Mouse (Mus musculus): ENCODE results near the gene Ccdc78. TPM values are rescaled to one million over a fixed set of nuclear protein-coding genes. Genes with fewer than 3 reads are reported as not detected.
A peak's percentile ranks its signal among the peaks of the same experiment; 100 is the strongest.

Ccdc78 gene
- polyA plus RNA-seq, 1 experiment from 2014 or later: 0.17 TPM

DNA sequence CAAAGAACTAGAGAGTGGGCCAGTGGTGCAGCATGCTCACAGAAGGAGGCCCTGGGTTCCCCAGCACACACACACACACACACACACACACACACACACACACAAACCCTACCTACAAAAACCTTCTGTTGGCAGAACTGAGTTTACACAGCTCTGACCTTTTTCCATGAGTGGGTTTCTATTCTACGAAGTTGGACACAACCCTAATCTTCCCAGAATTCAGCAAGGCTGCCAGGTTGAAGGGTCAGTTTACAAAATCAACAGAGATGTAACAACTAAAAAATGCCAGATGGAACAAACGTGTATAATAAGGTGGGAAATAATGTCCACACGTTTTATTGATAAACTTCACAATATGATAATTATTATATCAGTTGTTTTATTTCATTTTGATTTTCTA, 28.7 kb upstream of the Ccdc78 start:
- H3K27ac ChIP-seq: no peak overlapping the region
- H3K4me1 ChIP-seq: no peaks in the 10 kb centered on the region
- peaks cover 16% of the 10 kb centered on the region; the same call in 1 of the 2 replicates for H3K27me3 ChIP-seq (replicated peaks)
- no peaks in the 10 kb centered on the region for H3K9me3 ChIP-seq (replicated peaks)
- no peak for ATAC-seq
- H3K4me3 ChIP-seq: no peak overlapping the region
- H3K9ac ChIP-seq: no peak overlapping the region
- WGBS (ENCODE audit: insufficient replicate concordance): 43% methylated on average over 3 of the region's 3 CpGs
- no peak overlapping the region for H3K4me2 ChIP-seq
- H3K36me3 ChIP-seq: no peaks in the 10 kb centered on the region

DNA sequence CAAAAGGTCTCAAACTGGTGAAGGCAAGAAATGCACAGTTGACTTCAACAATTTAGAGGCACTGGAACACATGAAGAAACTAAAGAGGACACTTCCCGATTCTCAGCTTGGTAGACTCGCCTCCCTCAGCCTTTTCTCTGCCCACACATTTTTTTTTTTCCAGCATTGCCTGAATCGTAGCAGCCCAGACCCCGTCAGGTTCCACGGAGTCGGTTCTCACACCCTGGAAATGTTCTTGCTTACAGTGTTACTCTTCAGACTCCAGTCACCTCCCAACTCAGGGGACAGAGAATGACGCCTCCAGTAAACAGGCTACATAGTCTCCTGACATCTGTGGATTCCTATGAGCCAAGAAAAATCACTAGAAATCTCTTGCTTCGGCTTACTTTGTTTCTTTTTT, 26.2 kb upstream of the Ccdc78 start:
- 52% methylated on average over 8 of the region's 8 CpGs for WGBS (ENCODE audit: insufficient replicate concordance)
- no peak overlapping the region for H3K27ac ChIP-seq
- no peaks in the 10 kb centered on the region for H3K9me3 ChIP-seq (replicated peaks)
- H3K27me3 ChIP-seq (replicated peaks): peaks cover 9% of the 10 kb centered on the region; the same call in 1 of the 2 replicates
- no peak overlapping the region for H3K9ac ChIP-seq
- no peak for ATAC-seq
- H3K4me1 ChIP-seq: no peaks in the 10 kb centered on the region
- H3K4me2 ChIP-seq: no peak overlapping the region
- no peak overlapping the region for H3K4me3 ChIP-seq
- no peaks in the 10 kb centered on the region for H3K36me3 ChIP-seq

- Histone ChIP-seq H3K36me3 (no peaks in the 10 kb centered on the region), H3K27ac (no peak overlapping the region), H3K4me2 (no peak overlapping the region), H3K4me3 (no peak overlapping the region), H3K4me1 (no peaks in the 10 kb centered on the region), H3K9ac (no peak overlapping the region), H3K9me3 (replicated peaks) (no peaks in the 10 kb centered on the region), H3K27me3 (replicated peaks) (peaks cover 15% of the 10 kb centered on the region; the same call in 1 of the 2 replicates)
- ATAC-seq: no peak
- 41% methylated on average over 4 of the region's 4 CpGs for whole genome bisulfite sequencing (ENCODE audit: insufficient replicate concordance)
These were observed 24.8 kb upstream of the Ccdc78 start for GRCm38 (mm10) chr17:25761561-25761970.

DNA sequence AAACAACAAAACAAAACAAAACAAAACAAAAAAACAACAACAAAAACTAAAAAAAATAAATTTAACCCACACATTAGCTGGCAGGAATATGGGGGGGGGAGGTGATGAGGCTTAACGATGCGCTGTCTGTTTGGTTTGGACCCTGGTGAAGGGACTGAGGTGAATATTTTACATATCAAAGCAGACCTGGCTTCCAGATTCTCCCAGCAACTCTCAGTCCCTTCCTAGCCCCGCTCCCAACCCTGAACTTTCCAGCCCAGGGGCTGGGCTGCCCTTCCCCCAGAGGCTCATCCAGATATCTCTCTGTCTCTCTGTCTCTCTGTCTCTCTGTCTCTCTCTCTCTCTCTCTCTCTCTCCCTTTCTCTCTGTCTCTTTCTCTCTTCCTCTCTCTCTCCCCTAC, 23.8 kb upstream of the Ccdc78 start:
- Histone ChIP-seq H3K4me2 (no peak overlapping the region), H3K36me3 (no peaks in the 10 kb centered on the region), H3K27me3 (replicated peaks) (peaks cover 22% of the 10 kb centered on the region), H3K9me3 (replicated peaks) (no peaks in the 10 kb centered on the region), H3K4me3 (no peak overlapping the region), H3K27ac (no peak overlapping the region), H3K4me1 (no peaks in the 10 kb centered on the region), H3K9ac (no peak overlapping the region)
- ATAC-seq: no peak
- 30% methylated on average over 3 of the region's 3 CpGs for WGBS (ENCODE audit: insufficient replicate concordance)

DNA sequence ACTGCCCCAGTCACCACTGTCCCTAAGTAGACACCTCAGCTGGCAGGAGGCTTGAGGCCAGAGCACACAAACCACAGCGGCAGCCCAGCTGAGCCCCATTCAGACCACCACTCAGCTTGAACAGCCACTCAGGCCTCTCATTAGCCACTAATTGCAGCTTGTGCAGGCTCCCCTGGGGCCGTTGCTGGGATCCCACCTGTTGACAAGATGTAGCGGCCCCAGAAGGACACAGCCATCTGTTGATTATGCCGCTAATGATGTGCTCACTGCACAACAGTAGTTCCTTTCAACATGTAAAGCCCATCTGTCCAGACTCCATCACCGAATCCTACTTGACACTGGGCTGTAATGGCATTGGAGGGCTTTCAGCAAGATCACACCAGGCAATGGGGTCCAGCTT, 20.5 kb upstream of the Ccdc78 start:
- peaks cover 48% of the 10 kb centered on the region for H3K27me3 ChIP-seq (replicated peaks)
- 60% methylated on average over 5 of the region's 5 CpGs for WGBS (ENCODE audit: insufficient replicate concordance)

GRCm38 (mm10) chr17:25769331-25769730, 17.0 kb upstream of the Ccdc78 start:
- no peaks in the 10 kb centered on the region for H3K9me3 ChIP-seq (replicated peaks)
- peaks cover 55% of the 10 kb centered on the region for H3K27me3 ChIP-seq (replicated peaks)
- H3K4me2 ChIP-seq: no peak overlapping the region
- WGBS (ENCODE audit: insufficient replicate concordance): 50% methylated on average over 9 of the region's 9 CpGs
- no peaks in the 10 kb centered on the region for H3K36me3 ChIP-seq
- H3K4me1 ChIP-seq: peaks cover 3% of the 10 kb centered on the region
- no peak overlapping the region for H3K4me3 ChIP-seq
- no peak overlapping the region for H3K27ac ChIP-seq
- H3K9ac ChIP-seq: no peak overlapping the region
- no peak for ATAC-seq

More for the DNA sequence above, 20.5 kb upstream of the Ccdc78 start:
- no peak overlapping the region for H3K4me2 ChIP-seq
- no peak for ATAC-seq
- H3K4me3 ChIP-seq: no peak overlapping the region
- no peaks in the 10 kb centered on the region for H3K9me3 ChIP-seq (replicated peaks)
- H3K9ac ChIP-seq: no peak overlapping the region
- no peak overlapping the region for H3K27ac ChIP-seq
- H3K36me3 ChIP-seq: no peaks in the 10 kb centered on the region
- H3K4me1 ChIP-seq: no peaks in the 10 kb centered on the region

- H3K27me3 ChIP-seq (replicated peaks): peaks cover 27% of the 10 kb centered on the region
- peak; percentile 83 for ATAC-seq
- H3K27ac ChIP-seq: no peak within 1 kb of the TSS; the same call in 1 of the 2 replicates
- peaks cover 23% of the 10 kb centered on the region for H3K36me3 ChIP-seq
- WGBS (ENCODE audit: insufficient replicate concordance): under 1% methylated on average over 37 of the region's 37 CpGs
- H3K4me2 ChIP-seq: peak within 1 kb of the TSS; percentile 87
- H3K4me1 ChIP-seq: peaks cover 18% of the 10 kb centered on the region
- H3K4me3 ChIP-seq: peak within 1 kb of the TSS; percentile 79
- H3K9ac ChIP-seq: peak within 1 kb of the TSS; percentile 84
- H3K9me3 ChIP-seq (replicated peaks): no peaks in the 10 kb centered on the region
These were observed 12.7 kb upstream of the Ccdc78 start, which contains the start of gene Narfl for GRCm38 (mm10) chr17:25773549-25774120. Gene Narfl, plus strand, starts transcription at chr17:25773776.

DNA sequence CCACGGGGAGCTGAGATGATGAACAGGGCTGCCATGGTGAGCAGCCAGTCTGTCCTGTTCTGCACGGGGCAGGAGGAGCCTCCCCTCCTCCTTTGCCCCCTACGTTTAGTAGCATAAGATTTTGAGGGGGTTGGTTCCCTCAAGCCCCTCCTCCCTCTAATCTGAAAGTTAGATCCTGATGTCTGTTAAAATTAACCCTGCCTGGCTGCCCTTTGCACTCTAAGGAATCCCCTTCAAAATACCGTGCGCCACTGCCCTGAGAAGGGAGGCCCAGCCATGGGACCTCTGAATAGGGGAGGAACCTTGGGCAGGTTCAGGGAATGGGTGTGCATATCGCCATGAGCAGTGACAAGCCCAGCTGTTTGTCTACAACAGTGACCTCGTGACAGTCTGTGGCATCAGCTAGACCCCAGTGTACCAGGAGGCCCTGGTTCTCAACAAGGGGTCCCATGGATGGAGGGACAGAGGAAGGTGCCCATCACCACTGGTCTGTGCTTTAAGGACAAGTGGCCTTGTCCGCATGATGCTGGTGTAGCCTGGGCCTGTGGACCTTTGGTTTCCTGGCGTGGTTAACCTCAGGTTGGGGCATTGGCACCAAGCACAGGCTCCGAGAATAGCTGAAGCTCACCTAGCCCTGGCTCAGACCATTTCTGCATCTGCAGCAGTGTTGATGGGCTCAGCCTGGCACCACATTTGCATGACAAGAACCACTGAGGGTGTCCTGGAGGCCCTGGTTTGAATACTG, 10.9 kb upstream of the Ccdc78 start:
- Histone ChIP-seq H3K36me3 (peaks cover 40% of the 10 kb centered on the region), H3K4me3 (no peak overlapping the region), H3K27ac (no peak overlapping the region), H3K27me3 (replicated peaks) (peaks cover 10% of the 10 kb centered on the region; the same call in 1 of the 2 replicates), H3K4me1 (peaks cover 18% of the 10 kb centered on the region), H3K9me3 (replicated peaks) (no peaks in the 10 kb centered on the region), H3K4me2 (peak overlapping the region; percentile 87; the same call in 1 of the 2 replicates), H3K9ac (0 out of 2 replicates have a peak overlapping the region, but pooled peaks have one; percentile 84)
- ATAC-seq: no peak
- WGBS (ENCODE audit: insufficient replicate concordance): 75% methylated on average over 10 of the region's 10 CpGs

DNA sequence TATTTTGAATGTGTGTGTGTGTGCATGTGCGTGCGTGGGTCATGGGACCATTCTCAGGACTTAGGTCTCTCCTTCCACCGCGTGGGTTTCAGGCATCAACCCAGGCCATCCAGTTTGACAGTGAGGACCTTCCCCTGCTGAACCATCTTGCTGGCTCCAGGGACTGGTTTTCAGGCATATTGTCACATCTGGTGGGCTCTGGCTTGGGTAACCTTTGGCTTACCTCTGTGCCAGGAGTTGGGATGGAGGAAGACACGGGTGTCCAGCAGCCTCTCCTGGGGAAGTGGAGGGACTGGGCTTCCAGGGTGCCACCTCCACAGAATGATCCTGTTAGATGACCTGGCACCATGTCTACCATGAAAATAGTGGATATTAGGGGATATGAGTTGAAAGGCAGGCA, 8.4 kb upstream of the Ccdc78 start:
- no peak overlapping the region for H3K9ac ChIP-seq
- WGBS (ENCODE audit: insufficient replicate concordance): 88% methylated on average over 5 of the region's 5 CpGs
- peaks cover 18% of the 10 kb centered on the region for H3K4me1 ChIP-seq
- no peaks in the 10 kb centered on the region for H3K9me3 ChIP-seq (replicated peaks)
- H3K4me2 ChIP-seq: no peak overlapping the region
- no peak overlapping the region for H3K27ac ChIP-seq
- no peak for ATAC-seq
- no peak overlapping the region for H3K4me3 ChIP-seq
- no peaks in the 10 kb centered on the region for H3K27me3 ChIP-seq (replicated peaks)
- peaks cover 64% of the 10 kb centered on the region for H3K36me3 ChIP-seq

DNA sequence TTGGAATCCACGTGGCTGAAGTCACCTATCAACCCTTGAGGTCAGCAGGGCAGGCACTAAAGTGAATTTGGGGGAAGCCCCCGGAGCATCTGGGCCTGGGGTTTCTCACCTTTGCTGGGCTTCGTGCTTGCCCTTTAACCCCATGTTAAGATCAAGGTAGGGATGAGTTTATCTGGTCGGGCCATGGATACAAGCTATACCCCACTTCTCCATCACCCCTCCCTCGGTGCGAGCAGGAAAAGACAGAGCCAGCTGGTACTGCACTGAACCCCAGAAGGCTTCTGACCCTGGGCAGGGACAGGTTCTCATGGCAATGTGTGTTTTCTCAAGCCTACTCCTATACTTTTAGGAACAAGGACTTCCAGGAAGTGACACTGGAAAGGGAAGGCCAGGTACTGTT, 5.0 kb upstream of the Ccdc78 start:
- Histone ChIP-seq H3K9me3 (replicated peaks) (no peaks in the 10 kb centered on the region), H3K36me3 (peaks cover 72% of the 10 kb centered on the region), H3K4me3 (no peak overlapping the region), H3K27ac (no peak overlapping the region), H3K4me2 (no peak overlapping the region), H3K9ac (no peak overlapping the region), H3K4me1 (peaks cover 16% of the 10 kb centered on the region), H3K27me3 (replicated peaks) (no peaks in the 10 kb centered on the region)
- 68% methylated on average over 6 of the region's 6 CpGs for WGBS (ENCODE audit: insufficient replicate concordance)
- no peak for ATAC-seq

- Histone ChIP-seq H3K9me3 (replicated peaks) (no peaks in the 10 kb centered on the region), H3K9ac (no peak overlapping the region), H3K36me3 (peaks cover 66% of the 10 kb centered on the region), H3K4me3 (no peak overlapping the region), H3K27ac (no peak overlapping the region), H3K4me1 (peaks cover 16% of the 10 kb centered on the region), H3K27me3 (replicated peaks) (no peaks in the 10 kb centered on the region), H3K4me2 (no peak overlapping the region)
- no peak for ATAC-seq
- WGBS (ENCODE audit: insufficient replicate concordance): 79% methylated on average over 7 of the region's 7 CpGs
These were observed 3.3 kb upstream of the Ccdc78 start for GRCm38 (mm10) chr17:25783086-25783485.

- no peaks in the 10 kb centered on the region for H3K27me3 ChIP-seq (replicated peaks)
- peak overlapping the region; percentile 73; the same call in 1 of the 2 replicates for H3K4me3 ChIP-seq
- peak overlapping the region; percentile 72; the same call in 1 of the 2 replicates for H3K9ac ChIP-seq
- WGBS (ENCODE audit: insufficient replicate concordance): 79% methylated on average over 15 of the region's 15 CpGs
- no peak for ATAC-seq
- H3K4me1 ChIP-seq: peaks cover 16% of the 10 kb centered on the region
- peak overlapping the region; percentile 87 for H3K4me2 ChIP-seq
- H3K36me3 ChIP-seq: peaks cover 64% of the 10 kb centered on the region
- no peaks in the 10 kb centered on the region for H3K9me3 ChIP-seq (replicated peaks)
- H3K27ac ChIP-seq: no peak overlapping the region
These were observed 2.4 kb upstream of the Ccdc78 start for GRCm38 (mm10) chr17:25783861-25784574.
